Mouse (Mus musculus) intestine, postnatal 0 days (tissue): Measurements from ENCODE around the gene Srbd1. TPM values are rescaled to one million over a fixed set of nuclear protein-coding genes. Genes with fewer than 3 reads are reported as not detected.

Experiments
- ATAC-seq: fragments of 200-750 bp; cut with Nextera tagmentation; 2 replicates; pipeline ENCODE4 v1.8.0; 2017; ENCODE audit warnings: mild to moderate bottlenecking, moderate TSS enrichment, moderate library complexity
- H3K27ac ChIP-seq: fragments of 300-500 bp; sonication (generic); 2 replicates; pipeline ENCODE4 v1.5.1; 2014; ENCODE audit warnings: mild to moderate bottlenecking, low read depth, low read length, moderate library complexity
- H3K27me3 ChIP-seq: fragments of 300-500 bp; sonication (generic); replicated peaks from 2 replicates; pipeline ENCODE4 v1.6.1; 2014; ENCODE audit warnings: low read length, mixed read lengths; ENCODE audit not compliant: control insufficient read depth, insufficient read depth
- H3K36me3 ChIP-seq: fragments of 300-500 bp; sonication (generic); 2 replicates; pipeline ENCODE4 v1.6.1; 2014; ENCODE audit warnings: mild to moderate bottlenecking, moderate library complexity; ENCODE audit not compliant: control insufficient read depth, insufficient read depth
- H3K4me1 ChIP-seq: fragments of 300-500 bp; sonication (generic); replicated peaks from 2 replicates; pipeline ENCODE4 v1.6.1; 2014; ENCODE audit warnings: antibody characterized with exemption, low read length, mixed read lengths; ENCODE audit not compliant: control insufficient read depth, insufficient read depth
- H3K4me2 ChIP-seq: fragments of 300-500 bp; sonication (generic); replicated peaks from 2 replicates; pipeline ENCODE4 v1.6.1; 2014; ENCODE audit warnings: low read depth, mild to moderate bottlenecking, moderate library complexity
- H3K4me3 ChIP-seq: fragments of 300-500 bp; sonication (generic); 2 replicates; pipeline ENCODE4 v1.5.1; 2014; ENCODE audit warnings: low read depth, low read length
- H3K9ac ChIP-seq: fragments of 300-500 bp; sonication (generic); 2 replicates; pipeline ENCODE4 v1.6.1; 2014; ENCODE audit warnings: mild to moderate bottlenecking, low read depth, low read length
- H3K9me3 ChIP-seq: fragments of 300-500 bp; sonication (generic); 2 replicates; pipeline ENCODE4 v1.6.1; 2016; ENCODE audit warnings: mixed run types; ENCODE audit not compliant: control insufficient read depth
- CTCF ChIP-seq: sonication (generic); IDR thresholded peaks from 2 replicates; pipeline ENCODE4 v1.5.1; 2016; ENCODE audit warnings: low read depth, mild to moderate bottlenecking, control low read depth, antibody characterized with exemption, moderate library complexity
- WGBS: fragments of 180-500 bp; shearing (Covaris S2); extraction: QIAGEN DNeasy Blood & Tissue Kit; methylation state at CpG from one replicate; pipeline ENCODE4 v1.1.7; 2014; 5-methylcytosine and 5-hydroxymethylcytosine counted together
- polyA plus RNA-seq: library from polyadenylated mRNA; unstranded; fragments of >200 nt; fragmentation: Nextera tagmentation; extraction: Ambion mirVana; gene quantifications from 2 replicates; pipeline ENCODE4 v1.2.1, GENCODE M21; 2015

Gene Srbd1
- polyA plus RNA-seq, 1 experiment from 2014 or later = 3.6 TPM

DNA sequence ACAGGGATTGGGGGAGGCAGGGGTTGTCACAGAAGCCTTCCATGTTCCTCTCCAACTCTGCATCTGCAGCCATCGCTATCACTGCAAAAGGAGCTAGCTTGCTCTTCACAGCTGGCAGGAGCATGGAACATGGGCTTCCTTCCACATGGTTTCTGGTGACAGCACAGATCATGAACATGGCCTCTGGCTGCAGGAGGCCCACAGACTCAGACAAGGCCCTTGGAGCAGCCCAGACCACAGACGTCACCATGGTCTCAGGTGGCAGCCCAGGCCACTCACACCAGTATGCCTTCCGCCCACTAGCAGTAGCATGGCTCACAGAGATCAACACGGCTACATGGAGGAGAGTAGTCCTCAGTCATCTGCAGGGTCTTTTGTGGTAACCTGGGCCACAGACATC is 207.8 kb downstream of the Srbd1 start:
- H3K4me3 ChIP-seq = no peak overlapping the region
- WGBS = 98% methylated on average over 4 of the region's 4 CpGs
- no peak overlapping the region for H3K27ac ChIP-seq
- no peaks in the 10 kb centered on the region for H3K9me3 ChIP-seq
- H3K27me3 ChIP-seq = no peaks in the 10 kb centered on the region
- no peak overlapping the region for H3K9ac ChIP-seq
- no peaks in the 10 kb centered on the region for H3K4me1 ChIP-seq
- H3K36me3 ChIP-seq = no peaks in the 10 kb centered on the region
- no peak for TF ChIP-seq CTCF
- no peak overlapping the region for H3K4me2 ChIP-seq
- no peak for ATAC-seq

DNA sequence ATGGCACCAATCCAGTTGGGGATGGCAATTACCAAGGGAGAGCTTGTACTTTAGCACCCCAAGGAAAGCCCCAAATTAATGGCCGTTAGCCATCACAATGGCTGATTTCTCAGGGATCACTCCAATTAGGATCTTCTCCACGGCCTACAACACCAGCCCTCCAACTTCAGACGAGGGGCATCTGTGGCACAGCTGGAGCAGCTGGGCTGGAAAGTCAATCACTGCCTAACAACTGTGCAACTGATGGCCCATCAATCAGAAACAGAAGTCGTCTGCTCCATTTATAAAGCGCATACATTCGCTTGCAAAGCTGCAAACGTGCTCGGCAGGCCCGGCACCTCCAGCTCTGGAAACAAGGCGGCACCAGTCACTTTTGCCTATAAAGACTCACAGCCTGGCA is 209.7 kb downstream of the Srbd1 start:
- no peak for TF ChIP-seq CTCF
- H3K9me3 ChIP-seq = no peaks in the 10 kb centered on the region
- H3K27me3 ChIP-seq = no peaks in the 10 kb centered on the region
- H3K4me3 ChIP-seq = no peak overlapping the region
- 84% methylated on average over 10 of the region's 10 CpGs for WGBS
- H3K4me2 ChIP-seq = no peak overlapping the region
- no peak overlapping the region for H3K27ac ChIP-seq
- no peaks in the 10 kb centered on the region for H3K36me3 ChIP-seq
- H3K9ac ChIP-seq = no peak overlapping the region
- ATAC-seq = no peak
- no peaks in the 10 kb centered on the region for H3K4me1 ChIP-seq

Other genes with a start within 250 kb of the Srbd1 start
- gene Prkce, start 22.6 kb upstream of the Srbd1 start, polyA plus RNA-seq = 5.2 and 8.0 TPM in 2 replicates